Mouse (Mus musculus) heart, adult 2 months (tissue): ENCODE measurements around the gene Gm47996.
"Not testable (repeated sequence)": the region's sequence is repeated elsewhere in the genome, so short reads cannot be mapped to it uniquely, and the experiment has no call there.

Source experiments
- CTCF ChIP-seq: fragments of 200-600 bp; IDR thresholded peaks from 2 replicates; pipeline ENCODE4 v1.8.1; 2022; ENCODE audit warnings: antibody characterized with exemption, mild to moderate bottlenecking, moderate library complexity
- POLR2A ChIP-seq: fragments of 200-500 bp; IDR thresholded peaks from 2 replicates; pipeline ENCODE4 v1.6.1; 2011; ENCODE audit warnings: mild to moderate bottlenecking, low read depth, low read length, control low read depth; ENCODE audit not compliant: insufficient read depth

DNA sequence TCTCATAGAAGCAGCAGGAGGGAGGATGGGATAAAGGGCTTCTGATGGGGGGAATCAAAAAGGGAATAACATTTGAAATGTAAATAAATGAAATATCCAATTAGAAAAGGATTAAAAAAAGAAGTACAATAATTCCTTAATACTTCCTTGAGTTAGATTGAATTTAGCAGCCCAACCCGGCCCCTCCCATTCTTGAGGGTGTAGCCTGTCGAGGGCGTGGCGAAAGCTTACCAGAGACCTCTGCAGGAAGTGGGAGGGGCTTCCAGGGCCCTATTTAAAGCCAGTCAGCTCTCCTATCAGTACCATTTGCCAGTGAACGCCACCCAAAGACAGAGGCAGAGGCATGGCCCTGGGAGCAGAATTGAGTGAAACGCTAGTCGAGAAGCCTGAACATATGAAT lies 17.9 kb upstream of the Gm47996 start, which contains the start of gene Gm8947:
- TF ChIP-seq CTCF, POLR2A: not testable (repeated sequence)
